Mouse (Mus musculus): Measurements from ENCODE around the gene Irgc1. TPM values are rescaled to one million over a fixed set of nuclear protein-coding genes. Genes with fewer than 3 reads are reported as not detected.

Gene Irgc1
- polyA plus RNA-seq, 1 experiment = not detected

DNA sequence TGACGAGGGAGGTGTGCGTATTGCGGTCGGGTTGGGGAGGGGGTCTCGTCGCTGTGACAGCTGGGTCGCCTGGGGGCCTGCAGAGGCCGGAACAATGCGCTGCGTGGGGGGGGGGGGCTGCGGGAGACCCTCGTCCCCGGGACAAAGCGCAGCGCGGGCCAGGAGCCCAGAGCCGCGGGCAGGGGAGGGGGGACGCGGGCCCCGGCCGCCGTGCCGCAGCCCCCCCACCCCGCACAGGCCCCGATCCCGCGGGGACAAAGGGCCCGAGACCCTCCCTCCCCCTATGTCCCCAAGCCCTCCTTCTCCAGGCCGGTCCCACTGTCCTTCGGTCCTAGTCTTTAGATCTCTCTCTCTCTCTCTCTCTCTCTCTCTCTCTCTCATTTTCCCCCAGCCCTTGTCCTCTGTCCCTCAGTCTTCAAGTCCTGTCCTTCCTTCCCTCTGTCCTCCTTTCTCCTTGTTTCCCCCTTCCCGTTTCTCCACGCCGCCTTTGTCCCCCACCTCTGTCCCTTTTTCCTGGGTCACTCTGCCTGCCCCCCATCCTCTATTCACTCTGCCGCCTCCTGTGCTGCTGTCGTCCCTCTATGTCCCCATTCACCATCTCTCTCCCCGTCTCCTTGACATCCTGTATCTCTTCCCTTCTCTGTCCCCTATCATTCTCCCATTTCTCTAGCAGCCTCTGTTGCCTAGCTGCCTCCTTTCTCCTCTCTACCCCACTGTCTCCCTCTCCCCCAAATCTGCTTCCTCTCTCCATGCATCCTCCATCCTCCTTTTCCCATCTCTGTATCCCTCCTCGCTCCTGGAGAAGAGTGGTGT, 30.3 kb upstream of the Irgc1 start:
- H3K4me1 ChIP-seq (ENCODE audit: control insufficient read depth, insufficient read depth, low read length) = peaks cover 4% of the 10 kb centered on the region; the same call in 1 of the 2 replicates
- H3K27ac ChIP-seq (ENCODE audit: insufficient read depth, low read length) = no peak overlapping the region
- peak overlapping the region; percentile 8; the same call in 1 of the 2 replicates for H3K4me3 ChIP-seq (ENCODE audit: insufficient read depth, low read length)
- TF ChIP-seq POLR2A (IDR thresholded peaks at IDR 0.05; ENCODE audit: low read depth, low read length) (no peak), CTCF (IDR thresholded peaks at IDR 0.05; ENCODE audit: borderline replicate concordance, insufficient read depth, low read length) (no peak)

- TF ChIP-seq CTCF (IDR thresholded peaks at IDR 0.05; ENCODE audit: borderline replicate concordance, insufficient read depth, low read length) (no peak), POLR2A (IDR thresholded peaks at IDR 0.05; ENCODE audit: low read depth, low read length) (no peak)
Measured at GRCm38 (mm10) chr7:24481474-24482207, 29.5 kb upstream of the Irgc1 start, which contains the start of gene Cadm4. Gene Cadm4, plus strand, starts transcription at chr7:24482023.

DNA sequence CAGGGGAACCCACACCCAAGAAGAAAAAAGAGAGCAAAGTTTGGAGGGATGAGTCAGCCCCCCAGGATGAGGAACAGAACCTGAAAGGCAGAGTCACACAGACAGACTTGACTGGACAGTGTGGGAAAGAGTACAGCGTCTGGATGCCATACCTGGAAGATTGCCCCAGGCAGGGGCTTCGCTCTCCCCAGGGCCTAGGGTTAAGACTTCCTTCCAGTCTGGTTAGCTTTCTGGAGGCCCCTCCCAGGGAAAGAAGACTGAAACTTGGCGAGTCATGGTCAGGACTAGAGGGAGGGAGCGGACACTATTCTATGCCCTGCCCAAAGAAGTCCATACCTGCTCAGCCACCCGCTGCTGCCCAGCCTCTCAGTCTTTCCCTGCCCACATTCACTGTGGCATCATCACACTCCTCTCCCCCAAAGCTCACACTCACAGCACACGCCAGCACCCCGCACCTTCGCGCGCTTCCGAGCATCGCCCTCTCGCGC, 28.9 kb upstream of the Irgc1 start:
- Histone ChIP-seq H3K4me3 (ENCODE audit: insufficient read depth, low read length) (peak overlapping the region; percentile 44; the same call in 1 of the 2 replicates), H3K27ac (ENCODE audit: insufficient read depth, low read length) (no peak overlapping the region), H3K4me1 (ENCODE audit: control insufficient read depth, insufficient read depth, low read length) (peaks cover 4% of the 10 kb centered on the region; the same call in 1 of the 2 replicates)
- TF ChIP-seq CTCF (IDR thresholded peaks at IDR 0.05; ENCODE audit: borderline replicate concordance, insufficient read depth, low read length) = no peak
- no peak for TF ChIP-seq POLR2A (IDR thresholded peaks at IDR 0.05; ENCODE audit: low read depth, low read length)

More at GRCm38 (mm10) chr7:24481474-24482207, 29.5 kb upstream of the Irgc1 start, which contains the start of gene Cadm4:
- peaks cover 4% of the 10 kb centered on the region; the same call in 1 of the 2 replicates for H3K4me1 ChIP-seq (ENCODE audit: control insufficient read depth, insufficient read depth, low read length)
- no peak within 1 kb of the TSS for H3K27ac ChIP-seq (ENCODE audit: insufficient read depth, low read length)
- H3K4me3 ChIP-seq (ENCODE audit: insufficient read depth, low read length) = peak within 1 kb of the TSS; percentile 44

DNA sequence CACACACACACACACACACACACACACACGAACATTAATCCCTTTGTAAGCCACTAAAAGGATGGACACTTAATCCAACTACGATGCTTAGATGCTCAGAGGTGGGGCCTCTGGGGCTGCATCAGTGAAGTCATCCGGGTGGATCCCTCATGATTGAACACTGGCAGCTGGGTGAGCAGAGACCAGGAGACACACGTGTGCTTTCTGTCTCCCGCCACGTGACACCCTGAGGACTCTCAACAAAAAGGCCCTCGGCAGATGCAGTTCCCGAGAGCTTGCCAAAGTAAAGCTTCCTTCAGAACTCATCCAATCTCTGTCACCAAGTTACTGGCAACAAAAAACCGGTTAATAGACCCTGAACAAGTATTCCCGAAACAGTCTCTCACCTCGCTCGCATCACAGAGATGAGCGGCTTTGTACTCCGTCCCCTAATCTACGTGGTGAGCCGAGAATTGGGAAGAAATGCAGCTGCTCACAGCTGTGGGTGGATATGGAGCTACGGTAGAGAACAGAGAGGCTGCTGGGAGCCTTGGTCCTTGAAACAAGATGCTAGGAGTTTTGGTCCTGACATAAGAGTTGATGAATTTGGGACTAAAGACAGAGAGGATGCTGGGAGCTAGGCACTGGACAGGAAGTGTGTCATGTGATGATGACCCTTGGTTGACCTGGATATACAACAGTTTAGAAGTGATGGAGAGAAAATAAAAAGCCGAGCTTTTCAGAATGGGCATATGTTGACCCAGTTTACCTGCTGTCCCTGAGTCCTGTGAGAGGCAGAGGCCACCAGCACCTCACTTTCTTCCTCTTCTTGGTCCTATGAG, 28.2 kb upstream of the Irgc1 start:
- Histone ChIP-seq H3K4me1 (ENCODE audit: control insufficient read depth, insufficient read depth, low read length) (peaks cover 4% of the 10 kb centered on the region; the same call in 1 of the 2 replicates), H3K27ac (ENCODE audit: insufficient read depth, low read length) (no peak overlapping the region), H3K4me3 (ENCODE audit: insufficient read depth, low read length) (no peak overlapping the region)
- no peak for TF ChIP-seq POLR2A (IDR thresholded peaks at IDR 0.05; ENCODE audit: low read depth, low read length)
- TF ChIP-seq CTCF (IDR thresholded peaks at IDR 0.05; ENCODE audit: borderline replicate concordance, insufficient read depth, low read length) = no peak

- Histone ChIP-seq H3K4me1 (ENCODE audit: control insufficient read depth, insufficient read depth, low read length) (peaks cover 4% of the 10 kb centered on the region; the same call in 1 of the 2 replicates), H3K4me3 (ENCODE audit: insufficient read depth, low read length) (no peak overlapping the region), H3K27ac (ENCODE audit: insufficient read depth, low read length) (no peak overlapping the region)
- no peak for TF ChIP-seq CTCF (IDR thresholded peaks at IDR 0.05; ENCODE audit: borderline replicate concordance, insufficient read depth, low read length)
- TF ChIP-seq POLR2A (IDR thresholded peaks at IDR 0.05; ENCODE audit: low read depth, low read length) = no peak
Measured at GRCm38 (mm10) chr7:24479685-24480084, 27.6 kb upstream of the Irgc1 start.

DNA sequence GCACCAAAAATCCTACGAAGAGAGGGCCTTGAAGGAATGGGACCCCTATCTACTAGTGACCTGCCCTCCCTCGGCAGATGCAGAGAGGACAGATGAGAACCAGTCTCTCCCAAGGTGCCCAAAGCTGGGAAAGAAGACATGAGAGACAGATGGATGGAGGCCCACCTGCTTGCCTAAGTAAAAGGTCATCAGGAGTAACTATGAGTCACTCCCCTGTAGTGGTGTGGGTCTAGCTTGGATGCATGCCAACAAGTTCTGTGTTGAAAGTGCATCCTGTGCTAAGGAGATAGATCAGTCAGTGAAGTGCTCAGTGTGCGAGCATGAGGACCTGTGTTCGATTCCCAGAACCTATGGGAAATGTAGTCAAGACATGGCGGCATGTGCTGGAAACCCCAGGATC, 26.8 kb upstream of the Irgc1 start:
- H3K27ac ChIP-seq (ENCODE audit: insufficient read depth, low read length) = no peak overlapping the region
- no peak overlapping the region for H3K4me3 ChIP-seq (ENCODE audit: insufficient read depth, low read length)
- TF ChIP-seq CTCF (IDR thresholded peaks at IDR 0.05; ENCODE audit: borderline replicate concordance, insufficient read depth, low read length) (no peak), POLR2A (IDR thresholded peaks at IDR 0.05; ENCODE audit: low read depth, low read length) (no peak)
- peaks cover 4% of the 10 kb centered on the region; the same call in 1 of the 2 replicates for H3K4me1 ChIP-seq (ENCODE audit: control insufficient read depth, insufficient read depth, low read length)

DNA sequence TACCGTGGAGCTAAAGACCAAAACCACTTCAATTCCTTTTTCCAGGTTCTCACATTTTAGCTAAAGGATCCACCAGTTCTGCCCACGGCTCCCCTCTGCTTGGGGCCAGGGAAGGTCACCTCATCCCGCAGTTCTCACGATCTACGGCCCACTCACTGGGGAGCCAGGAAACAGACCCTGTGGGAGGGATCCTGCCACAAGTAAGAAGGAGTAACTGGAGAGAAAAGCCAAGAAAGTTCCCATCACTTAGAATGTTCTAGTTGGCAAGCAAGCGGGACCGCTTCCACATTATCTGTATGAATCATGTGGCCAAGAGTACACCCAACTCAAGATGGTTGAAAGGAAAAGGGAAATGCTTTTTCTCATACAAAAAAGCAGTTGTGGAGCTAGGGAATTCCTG, 24.8 kb upstream of the Irgc1 start:
- no peak overlapping the region for H3K27ac ChIP-seq (ENCODE audit: insufficient read depth, low read length)
- H3K4me3 ChIP-seq (ENCODE audit: insufficient read depth, low read length) = no peak overlapping the region
- TF ChIP-seq CTCF (IDR thresholded peaks at IDR 0.05; ENCODE audit: borderline replicate concordance, insufficient read depth, low read length) (no peak), POLR2A (IDR thresholded peaks at IDR 0.05; ENCODE audit: low read depth, low read length) (no peak)
- H3K4me1 ChIP-seq (ENCODE audit: control insufficient read depth, insufficient read depth, low read length) = peaks cover 4% of the 10 kb centered on the region; the same call in 1 of the 2 replicates

GRCm38 (mm10) chr7:24476338-24476737, 24.2 kb upstream of the Irgc1 start:
- no peak for TF ChIP-seq CTCF (IDR thresholded peaks at IDR 0.05; ENCODE audit: borderline replicate concordance, insufficient read depth, low read length)
- TF ChIP-seq POLR2A (IDR thresholded peaks at IDR 0.05; ENCODE audit: low read depth, low read length) = no peak
- Histone ChIP-seq H3K4me3 (ENCODE audit: insufficient read depth, low read length) (no peak overlapping the region), H3K4me1 (ENCODE audit: control insufficient read depth, insufficient read depth, low read length) (peaks cover 4% of the 10 kb centered on the region; the same call in 1 of the 2 replicates)

More at GRCm38 (mm10) chr7:24476338-24476737, 24.2 kb upstream of the Irgc1 start:
- H3K27ac ChIP-seq (ENCODE audit: insufficient read depth, low read length) = no peak overlapping the region

Measured in embryonic fibroblast, embryonic 13.5 days (primary cell).